Mouse (Mus musculus) thymus, adult 2 months (tissue): ENCODE measurements around the gene Asb11. TPM values are rescaled to one million over a fixed set of nuclear protein-coding genes. Genes with fewer than 3 reads are reported as not detected.

ENCODE experiments used
- DNase-seq: peaks from one replicate; pipeline ENCODE4 v3.0.0; 2021
- H3K27ac ChIP-seq: fragments of 200-500 bp; 2 replicates; pipeline ENCODE4 v1.5.1; 2012; ENCODE audit warnings: low read length, control low read depth; ENCODE audit not compliant: control insufficient read depth, insufficient read depth
- H3K27me3 ChIP-seq: fragments of 200-500 bp; 2 replicates; pipeline ENCODE4 v1.6.1; 2012; ENCODE audit warnings: mild to moderate bottlenecking, low read length, moderate library complexity, mixed read lengths; ENCODE audit not compliant: control insufficient read depth, insufficient read depth
- H3K36me3 ChIP-seq: fragments of 200-500 bp; 2 replicates; pipeline ENCODE4 v1.6.1; 2012; ENCODE audit warnings: mild to moderate bottlenecking, low read length, moderate library complexity; ENCODE audit not compliant: control insufficient read depth, insufficient read depth
- H3K4me1 ChIP-seq: fragments of 200-500 bp; replicated peaks from 2 replicates; pipeline ENCODE4 v1.6.1; 2012; ENCODE audit warnings: low read length; ENCODE audit not compliant: control insufficient read depth, insufficient read depth
- H3K4me3 ChIP-seq: fragments of 200-500 bp; 2 replicates; pipeline ENCODE4 v1.5.1; 2012; ENCODE audit warnings: mild to moderate bottlenecking, low read length, control low read depth, moderate library complexity; ENCODE audit not compliant: control insufficient read depth, insufficient read depth
- CTCF ChIP-seq: fragments of 200-500 bp; IDR thresholded peaks from 2 replicates; pipeline ENCODE4 v1.5.1; 2012; ENCODE audit warnings: mild to moderate bottlenecking, control low read depth, low read length, moderate library complexity, borderline replicate concordance; ENCODE audit not compliant: control insufficient read depth, poor library complexity, insufficient read depth; ENCODE audit errors: extremely low read depth
- POLR2A ChIP-seq: fragments of 200-500 bp; IDR thresholded peaks from 2 replicates; pipeline ENCODE4 v1.6.1; 2012; ENCODE audit warnings: mild to moderate bottlenecking, low read length, control low read depth, moderate library complexity; ENCODE audit not compliant: control insufficient read depth, poor library complexity, insufficient read depth; ENCODE audit errors: extremely low read depth
- WGBS: fragments of 180-500 bp; shearing (Covaris S2); methylation state at CpG from one replicate; pipeline ENCODE4 v1.1.7; 2018; 5-methylcytosine and 5-hydroxymethylcytosine counted together
- polyA plus RNA-seq: library from polyadenylated mRNA; depleted of rRNA; stranded (reverse); fragments of >200 nt; gene quantifications from 2 replicates; pipeline ENCODE4 v1.2.3, GENCODE M21; 2012; rRNA removed

Asb11 gene
- polyA plus RNA-seq, 1 experiment: 3.9 TPM

- DNase-seq: no peak
- WGBS: 76% methylated on average over 3 of the region's 3 CpGs
- Histone ChIP-seq H3K4me3 (no peak overlapping the region), H3K27ac (no peak overlapping the region), H3K36me3 (no peaks in the 10 kb centered on the region), H3K4me1 (no peaks in the 10 kb centered on the region), H3K27me3 (no peaks in the 10 kb centered on the region)
- TF ChIP-seq CTCF: no peak
- no peak for TF ChIP-seq POLR2A
Measured at GRCm38 (mm10) chrX:164508728-164509127, 71.9 kb downstream of the Asb11 start.

Other genes starting within 250 kb of the Asb11 start
- 0.31 and 0.50 TPM in 2 replicates for gene Bmx, start 178.8 kb upstream of the Asb11 start, polyA plus RNA-seq
- gene Pir, start 167.6 kb upstream of the Asb11 start, polyA plus RNA-seq: 0.57 and 0.75 TPM in 2 replicates
- gene Vegfd, start 63.6 kb upstream of the Asb11 start, polyA plus RNA-seq: 0.36 and 0.49 TPM in 2 replicates
- 7.2 and 7.4 TPM in 2 replicates for gene Piga, start 17.2 kb upstream of the Asb11 start, polyA plus RNA-seq
- gene Asb9, start 69.3 kb downstream of the Asb11 start, polyA plus RNA-seq: not detected in 2 replicates